Mouse (Mus musculus) lung, postnatal 0 days (tissue): ENCODE measurements at regions not wholly inside any gene's neighbourhood (a gene's known extent, or its start where the extent isn't known, plus 50 kb on each side); places are given as distances from the start of the nearest gene placed in this dataset.

Source experiments
- CTCF ChIP-seq: IDR thresholded peaks from 2 replicates; pipeline ENCODE4 v1.5.1; 2016; ENCODE audit warnings: antibody characterized with exemption, mild to moderate bottlenecking
- EP300 ChIP-seq: IDR thresholded peaks from 2 replicates; pipeline ENCODE4 v1.6.1; 2016; ENCODE audit warnings: antibody characterized with exemption, mild to moderate bottlenecking, control low read depth

DNA sequence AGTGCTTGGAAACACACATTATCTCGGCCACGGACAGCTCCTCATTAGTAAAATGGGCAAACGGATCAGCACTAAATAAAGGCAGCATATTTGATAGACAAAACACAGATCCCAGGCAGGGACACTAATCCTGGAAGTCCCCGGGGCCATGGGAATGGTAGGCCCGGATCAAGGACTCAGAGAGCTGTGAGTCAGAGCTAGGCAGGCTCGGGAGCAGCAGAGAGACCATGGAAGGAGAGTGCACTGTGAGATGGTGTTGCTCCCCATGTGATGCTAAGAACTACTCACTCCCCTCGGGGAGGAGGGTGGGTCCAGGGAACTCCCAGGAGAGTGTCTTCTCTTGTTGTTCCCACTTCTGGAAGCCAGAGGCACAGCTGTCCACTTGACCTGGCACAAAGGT lies 126.6 kb downstream of the Vegfa start:
- TF ChIP-seq CTCF (no peak), EP300 (no peak)
